Mouse (Mus musculus) hindbrain, embryonic 10.5 days (tissue): ENCODE results near the gene Mbnl2. TPM values are rescaled to one million over a fixed set of nuclear protein-coding genes. Genes with fewer than 3 reads are reported as not detected.

Experiments
- DNase-seq: peaks from one replicate; pipeline ENCODE4 v3.0.0-alpha.2; 2017; ENCODE audit warnings: low spot score
- H3K27ac ChIP-seq: fragments of 300-500 bp; sonication (generic); 2 replicates; pipeline ENCODE4 v1.5.1; 2016; ENCODE audit warnings: mild to moderate bottlenecking, moderate library complexity
- H3K27me3 ChIP-seq: fragments of 300-500 bp; sonication (generic); 2 replicates; pipeline ENCODE4 v1.6.1; 2016; ENCODE audit warnings: mild to moderate bottlenecking; ENCODE audit not compliant: poor library complexity, insufficient read depth, severe bottlenecking
- H3K36me3 ChIP-seq: fragments of 300-500 bp; sonication (generic); 2 replicates; pipeline ENCODE4 v1.6.1; 2016; ENCODE audit warnings: mild to moderate bottlenecking, moderate library complexity
- H3K4me1 ChIP-seq: fragments of 300-500 bp; sonication (generic); replicated peaks from 2 replicates; pipeline ENCODE4 v1.6.1; 2016; ENCODE audit warnings: mild to moderate bottlenecking
- H3K4me3 ChIP-seq: fragments of 300-500 bp; sonication (generic); 2 replicates; pipeline ENCODE4 v1.5.1; 2016; ENCODE audit warnings: mild to moderate bottlenecking, moderate library complexity
- H3K9me3 ChIP-seq: fragments of 300-500 bp; sonication (generic); 2 replicates; pipeline ENCODE4 v1.6.1; 2016; ENCODE audit warnings: mild to moderate bottlenecking, moderate library complexity
- WGBS: fragments of 180-500 bp; shearing (Covaris S2); methylation state at CpG from one replicate; pipeline ENCODE4 v1.1.7; 2016; 5-methylcytosine and 5-hydroxymethylcytosine counted together
- polyA plus RNA-seq: library from polyadenylated mRNA; unstranded; fragments of >200 nt; fragmentation: Nextera tagmentation; extraction: Ambion mirVana; gene quantifications from 2 replicates; pipeline ENCODE4 v1.2.1, GENCODE M21; 2016

Mbnl2 gene
- polyA plus RNA-seq, 1 experiment from 2014 or later = 29.4 TPM

DNA sequence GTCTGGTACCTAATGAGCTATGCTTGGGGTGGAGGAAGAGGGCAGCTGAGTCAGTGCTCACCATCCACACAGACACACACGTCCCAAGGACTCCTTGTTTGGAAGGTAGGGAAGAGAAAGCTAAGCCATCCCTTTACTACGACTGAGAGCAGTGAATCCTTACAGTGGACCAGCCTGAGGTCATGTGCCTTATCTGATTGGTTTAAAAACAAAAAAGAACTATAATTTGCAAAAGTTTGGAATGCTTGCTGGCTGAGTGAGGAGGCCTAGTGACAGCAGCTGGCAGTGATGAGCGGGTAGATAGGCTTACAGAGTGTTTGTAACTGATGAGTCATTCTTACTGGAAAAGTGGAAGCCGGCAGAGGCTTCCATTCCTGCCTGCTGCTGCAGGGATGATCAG, 32.5 kb downstream of the Mbnl2 start:
- Histone ChIP-seq H3K4me1 (peaks cover 30% of the 10 kb centered on the region), H3K36me3 (no peaks in the 10 kb centered on the region), H3K4me3 (no peak overlapping the region), H3K9me3 (no peaks in the 10 kb centered on the region), H3K27me3 (no peaks in the 10 kb centered on the region), H3K27ac (no peak overlapping the region)
- no peak for DNase-seq
- WGBS = 72% methylated on average over 4 of the region's 4 CpGs

DNA sequence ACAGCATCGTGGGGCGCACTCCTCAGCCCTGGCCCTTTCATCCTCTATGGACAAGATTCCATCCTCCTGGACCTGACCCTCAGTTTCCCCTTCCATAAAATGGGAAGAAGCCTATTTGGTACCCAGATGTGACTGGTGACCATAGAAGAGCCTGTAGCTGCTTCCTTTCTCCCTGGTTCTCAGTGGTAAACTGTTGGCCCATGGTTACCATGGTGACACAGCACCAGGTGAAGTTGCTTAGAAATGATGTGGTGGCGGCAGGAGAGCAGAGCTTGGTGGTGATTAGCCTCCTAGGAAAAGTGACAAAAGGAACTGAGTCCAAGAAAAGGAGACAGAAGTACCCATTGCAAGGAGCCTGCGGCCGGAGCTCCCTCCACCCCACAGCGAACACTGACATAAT, 34.2 kb downstream of the Mbnl2 start:
- Histone ChIP-seq H3K27me3 (no peaks in the 10 kb centered on the region), H3K9me3 (no peaks in the 10 kb centered on the region), H3K27ac (no peak overlapping the region), H3K36me3 (no peaks in the 10 kb centered on the region), H3K4me1 (peaks cover 25% of the 10 kb centered on the region), H3K4me3 (no peak overlapping the region)
- 93% methylated on average over 6 of the region's 6 CpGs for WGBS
- no peak for DNase-seq

GRCm38 (mm10) chr14:120311330-120312097, 36.0 kb downstream of the Mbnl2 start:
- Histone ChIP-seq H3K9me3 (no peaks in the 10 kb centered on the region), H3K4me1 (peaks cover 25% of the 10 kb centered on the region), H3K4me3 (no peak overlapping the region), H3K27me3 (no peaks in the 10 kb centered on the region), H3K36me3 (no peaks in the 10 kb centered on the region), H3K27ac (no peak overlapping the region)
- DNase-seq = no peak
- 73% methylated on average over 12 of the region's 12 CpGs for WGBS

DNA sequence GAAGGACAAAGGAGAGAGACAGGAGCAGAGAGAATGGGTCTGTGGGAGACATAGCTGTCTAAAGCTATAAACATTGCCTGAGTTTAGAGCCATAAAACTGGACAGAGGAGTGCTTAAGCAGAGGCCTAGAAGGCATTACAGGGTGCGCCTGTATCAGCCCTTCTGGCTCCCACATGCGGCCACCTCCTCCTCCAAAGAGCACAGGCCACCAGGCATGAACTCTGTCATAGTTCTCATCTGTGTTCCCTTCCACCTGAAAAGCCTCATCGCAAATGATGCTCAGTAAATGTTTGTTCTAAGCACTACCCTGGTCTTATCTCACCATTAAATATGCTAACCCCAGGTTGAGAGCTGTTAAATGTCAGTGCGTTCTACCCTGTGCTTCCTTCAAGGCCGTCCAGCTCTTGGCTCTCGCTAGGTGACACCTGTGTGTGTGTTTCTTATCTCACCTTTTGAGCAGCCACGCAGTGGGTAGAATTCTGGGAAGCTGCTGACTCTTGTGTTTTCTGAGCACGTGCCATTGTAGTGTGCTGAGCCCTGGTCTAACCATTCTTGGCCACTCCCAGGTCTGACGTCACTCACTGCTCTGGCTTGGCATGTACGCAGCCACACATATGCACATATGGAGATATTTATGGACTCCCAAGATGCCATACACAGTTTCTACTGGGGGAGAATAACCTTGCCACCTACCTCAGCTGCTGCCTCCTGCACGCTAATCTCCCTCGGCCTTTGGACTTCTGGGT, 37.4 kb downstream of the Mbnl2 start:
- H3K9me3 ChIP-seq = no peaks in the 10 kb centered on the region
- no peak overlapping the region for H3K27ac ChIP-seq
- 93% methylated on average over 12 of the region's 12 CpGs for WGBS
- H3K4me3 ChIP-seq = no peak overlapping the region
- H3K27me3 ChIP-seq = no peaks in the 10 kb centered on the region
- no peak for DNase-seq
- H3K36me3 ChIP-seq = no peaks in the 10 kb centered on the region
- H3K4me1 ChIP-seq = peaks cover 17% of the 10 kb centered on the region

- WGBS = 89% methylated on average over 8 of the region's 8 CpGs
- H3K4me1 ChIP-seq = peaks cover 14% of the 10 kb centered on the region
- no peak overlapping the region for H3K4me3 ChIP-seq
- no peaks in the 10 kb centered on the region for H3K9me3 ChIP-seq
- H3K27ac ChIP-seq = no peak overlapping the region
- no peak for DNase-seq
- H3K36me3 ChIP-seq = no peaks in the 10 kb centered on the region
- no peaks in the 10 kb centered on the region for H3K27me3 ChIP-seq
Observed at GRCm38 (mm10) chr14:120313466-120313865, 38.0 kb downstream of the Mbnl2 start.

DNA sequence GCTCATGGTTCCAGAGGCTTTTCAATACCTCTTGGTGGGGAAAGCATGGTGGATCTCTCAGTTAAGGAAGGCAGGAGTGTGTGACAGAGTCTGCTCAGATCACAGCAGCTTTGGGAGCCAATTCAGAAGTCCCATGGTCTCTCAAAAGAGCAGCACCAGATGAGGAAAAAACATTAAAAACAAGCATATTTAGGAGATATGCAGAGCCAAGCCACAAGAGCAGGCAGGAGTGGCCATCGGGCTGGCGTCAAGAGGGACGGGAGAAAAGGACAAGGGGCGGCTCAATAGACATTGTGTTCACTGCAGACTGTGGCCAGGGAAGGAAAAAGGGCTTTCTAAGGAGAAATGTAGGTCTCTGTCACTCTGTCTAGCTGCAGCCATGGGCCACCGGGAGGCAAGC, 40.3 kb downstream of the Mbnl2 start:
- H3K4me1 ChIP-seq = peaks cover 14% of the 10 kb centered on the region
- no peak for DNase-seq
- no peaks in the 10 kb centered on the region for H3K9me3 ChIP-seq
- WGBS = 68% methylated on average over 5 of the region's 5 CpGs
- H3K27me3 ChIP-seq = no peaks in the 10 kb centered on the region
- no peaks in the 10 kb centered on the region for H3K36me3 ChIP-seq
- no peak overlapping the region for H3K27ac ChIP-seq
- H3K4me3 ChIP-seq = no peak overlapping the region

GRCm38 (mm10) chr14:120318326-120318935, 43.0 kb downstream of the Mbnl2 start:
- Histone ChIP-seq H3K4me3 (no peak overlapping the region), H3K27ac (no peak overlapping the region), H3K36me3 (no peaks in the 10 kb centered on the region), H3K9me3 (no peaks in the 10 kb centered on the region), H3K27me3 (no peaks in the 10 kb centered on the region), H3K4me1 (peaks cover 4% of the 10 kb centered on the region; the same call in 1 of the 2 replicates)
- WGBS = 33% methylated on average over 6 of the region's 6 CpGs
- DNase-seq = no peak

GRCm38 (mm10) chr14:120318974-120319731, 43.7 kb downstream of the Mbnl2 start:
- Histone ChIP-seq H3K27me3 (no peaks in the 10 kb centered on the region), H3K4me1 (peaks cover 4% of the 10 kb centered on the region; the same call in 1 of the 2 replicates), H3K36me3 (no peaks in the 10 kb centered on the region), H3K4me3 (no peak overlapping the region), H3K27ac (no peak overlapping the region), H3K9me3 (no peaks in the 10 kb centered on the region)
- no peak for DNase-seq
- WGBS = 72% methylated on average over 9 of the region's 9 CpGs

DNA sequence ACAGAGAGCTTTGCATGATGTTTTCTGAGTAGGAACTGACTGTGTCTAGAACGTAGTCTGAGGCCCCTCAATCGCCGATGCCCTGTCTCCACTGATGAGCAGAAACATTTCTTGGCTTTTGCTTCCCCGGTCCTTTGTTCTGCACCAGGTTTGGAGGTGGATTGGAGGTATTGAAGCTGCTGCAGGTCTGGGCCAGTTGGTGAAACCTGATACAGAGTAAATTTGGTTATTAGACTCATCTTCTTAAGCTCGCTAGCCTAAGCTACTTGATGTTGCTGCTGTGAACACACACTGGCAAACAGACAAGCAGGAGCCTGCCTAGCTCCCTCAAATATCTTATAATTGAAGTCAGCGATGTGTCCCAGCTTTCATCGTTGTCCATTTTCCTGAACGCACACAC, 46.6 kb downstream of the Mbnl2 start:
- WGBS = 90% methylated on average over 8 of the region's 8 CpGs
- no peak for DNase-seq

DNA sequence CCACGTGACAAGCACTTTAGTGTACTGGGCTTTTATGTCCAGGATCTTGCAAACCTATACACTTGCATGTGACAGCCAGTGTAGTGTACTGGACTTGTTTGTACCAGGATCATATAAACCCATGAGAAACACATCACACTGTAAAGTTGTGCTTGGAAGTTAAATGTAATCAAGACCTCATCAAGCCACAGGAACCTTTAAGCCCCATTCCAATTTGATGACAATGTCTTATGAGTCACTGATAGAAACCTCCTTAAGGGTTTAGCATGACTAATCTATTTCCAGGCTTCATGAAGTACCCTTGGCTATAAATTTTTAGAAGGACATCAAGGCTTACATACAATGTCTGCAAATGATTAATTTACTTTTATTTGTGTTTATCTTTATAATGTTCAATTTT, 47.6 kb downstream of the Mbnl2 start:
- Histone ChIP-seq H3K4me3 (no peak overlapping the region), H3K9me3 (no peaks in the 10 kb centered on the region), H3K27ac (no peak overlapping the region), H3K4me1 (0 out of 2 replicates have a peak, but pooled peaks cover 4% of the 10 kb centered on the region), H3K27me3 (no peaks in the 10 kb centered on the region), H3K36me3 (no peaks in the 10 kb centered on the region)
- DNase-seq = no peak
- 91% methylated on average over 1 of the region's 1 CpGs for WGBS

More for the DNA sequence above, 46.6 kb downstream of the Mbnl2 start:
- Histone ChIP-seq H3K36me3 (no peaks in the 10 kb centered on the region), H3K4me3 (no peak overlapping the region), H3K27me3 (no peaks in the 10 kb centered on the region), H3K27ac (no peak overlapping the region), H3K9me3 (no peaks in the 10 kb centered on the region), H3K4me1 (0 out of 2 replicates have a peak, but pooled peaks cover 4% of the 10 kb centered on the region)

GRCm38 (mm10) chr14:120324061-120324791, 48.8 kb downstream of the Mbnl2 start:
- no peaks in the 10 kb centered on the region for H3K9me3 ChIP-seq
- H3K27me3 ChIP-seq = no peaks in the 10 kb centered on the region
- H3K4me3 ChIP-seq = no peak overlapping the region
- no peaks in the 10 kb centered on the region for H3K4me1 ChIP-seq
- H3K27ac ChIP-seq = no peak overlapping the region
- H3K36me3 ChIP-seq = no peaks in the 10 kb centered on the region
- WGBS = 93% methylated on average over 8 of the region's 8 CpGs
- no peak for DNase-seq

DNA sequence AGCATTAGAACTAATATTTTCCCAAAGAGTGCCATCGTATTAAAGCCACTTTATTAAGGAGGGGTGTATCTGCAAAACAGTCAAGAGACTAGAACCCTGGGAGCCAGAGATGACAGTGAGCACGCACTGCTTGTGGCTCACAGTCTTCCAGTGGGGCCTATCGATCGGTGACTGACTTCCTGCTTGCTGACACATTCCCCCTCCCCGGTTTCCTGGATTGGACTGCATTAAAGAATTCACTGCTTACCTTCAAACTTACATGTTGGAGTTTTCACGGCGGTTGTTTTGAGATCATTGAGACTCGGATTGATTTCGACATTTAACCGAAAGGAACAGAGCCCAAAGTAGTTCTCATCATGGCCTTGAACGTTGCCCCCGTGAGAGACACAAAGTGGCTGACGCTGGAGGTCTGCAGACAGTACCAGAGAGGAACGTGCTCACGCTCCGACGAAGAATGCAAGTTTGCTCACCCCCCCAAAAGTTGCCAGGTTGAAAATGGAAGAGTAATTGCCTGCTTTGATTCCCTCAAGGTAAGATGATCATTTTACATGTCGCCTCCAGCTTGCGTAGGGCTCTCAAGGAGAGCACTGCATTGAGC, 49.5 kb downstream of the Mbnl2 start:
- no peaks in the 10 kb centered on the region for H3K27me3 ChIP-seq
- WGBS = 94% methylated on average over 19 of the region's 19 CpGs
- no peak overlapping the region for H3K4me3 ChIP-seq
- no peaks in the 10 kb centered on the region for H3K4me1 ChIP-seq
- H3K9me3 ChIP-seq = no peaks in the 10 kb centered on the region
- no peak overlapping the region for H3K27ac ChIP-seq
- H3K36me3 ChIP-seq = no peaks in the 10 kb centered on the region
- DNase-seq = no peak
